Mouse (Mus musculus): ENCODE results near the gene Gna13.
"Not testable (repeated sequence)": the region's sequence is repeated elsewhere in the genome, so short reads cannot be mapped to it uniquely, and the experiment has no call there.

The Gna13 gene

GRCm38 (mm10) chr11:109362463-109363190 lies at the start of gene Gna13:
Gene Gna13, plus strand, starts transcription at chr11:109362831.
- in situ Hi-C loops (cut with MseI, MboI), result no loop called here

GRCm38 (mm10) chr11:109316921-109317320 lies 45.7 kb upstream of the Gna13 start:
- in situ Hi-C loops (cut with MseI, MboI), result loop anchor here (25.0 kb wide), 1 partner anchor 270 kb away; no protein-coding TSS in a partner anchor

- in situ Hi-C loops (cut with MseI, MboI), result loop anchor here (25.0 kb wide), 1 partner anchor 268 kb away; no protein-coding TSS in a partner anchor
Measured at GRCm38 (mm10) chr11:109319471-109319870, 43.2 kb upstream of the Gna13 start.

GRCm38 (mm10) chr11:109319946-109320345 lies 42.7 kb upstream of the Gna13 start:
- in situ Hi-C loops (cut with MseI, MboI), result loop anchor here (25.0 kb wide), 1 partner anchor 267 kb away; no protein-coding TSS in a partner anchor

- in situ Hi-C loops (cut with MseI, MboI), result loop anchor here (25.0 kb wide), 1 partner anchor 267 kb away; no protein-coding TSS in a partner anchor
Measured at GRCm38 (mm10) chr11:109320361-109320933, 42.2 kb upstream of the Gna13 start.

GRCm38 (mm10) chr11:109326270-109326669 lies 36.4 kb upstream of the Gna13 start:
- in situ Hi-C loops (cut with MseI, MboI), result loop anchor here in 1 of 2 experiments (5.0 kb wide), 1 partner anchor 96 kb away; no protein-coding TSS in a partner anchor

GRCm38 (mm10) chr11:109327381-109327780 lies 35.2 kb upstream of the Gna13 start:
- in situ Hi-C loops (cut with MseI, MboI), result loop anchor here in 1 of 2 experiments (5.0 kb wide), 1 partner anchor 95 kb away; no protein-coding TSS in a partner anchor

- in situ Hi-C loops (cut with MseI, MboI), result loop anchor here in 1 of 2 experiments (5.0 kb wide), 1 partner anchor 94 kb away; no protein-coding TSS in a partner anchor
Measured at GRCm38 (mm10) chr11:109327952-109328351, 34.7 kb upstream of the Gna13 start.

GRCm38 (mm10) chr11:109329331-109329730 lies 33.3 kb upstream of the Gna13 start:
- in situ Hi-C loops (cut with MseI, MboI), result loop anchor here in 1 of 2 experiments (5.0 kb wide), 1 partner anchor 93 kb away; no protein-coding TSS in a partner anchor

GRCm38 (mm10) chr11:109330706-109331393 lies 31.8 kb upstream of the Gna13 start:
- in situ Hi-C loops (cut with MseI, MboI), result no loop called here

GRCm38 (mm10) chr11:109331424-109331824 lies 31.2 kb upstream of the Gna13 start:
- in situ Hi-C loops (cut with MseI, MboI), result no loop called here

GRCm38 (mm10) chr11:109332722-109333121 lies 29.9 kb upstream of the Gna13 start:
- in situ Hi-C loops (cut with MseI, MboI), result no loop called here

- in situ Hi-C loops (cut with MseI, MboI), result loop anchor here in 1 of 2 experiments (5.0 kb wide), 1 partner anchor 88 kb away; no protein-coding TSS in a partner anchor
Measured at GRCm38 (mm10) chr11:109334773-109335172, 27.9 kb upstream of the Gna13 start.

GRCm38 (mm10) chr11:109335890-109336289 lies 26.7 kb upstream of the Gna13 start:
- in situ Hi-C loops (cut with MseI, MboI), result loop anchor here in 1 of 2 experiments (5.0 kb wide), 1 partner anchor 86 kb away; no protein-coding TSS in a partner anchor

GRCm38 (mm10) chr11:109339155-109339938 lies 23.3 kb upstream of the Gna13 start:
- in situ Hi-C loops (cut with MseI, MboI), result loop anchor here in 1 of 2 experiments (5.0 kb wide), 1 partner anchor 83 kb away; no protein-coding TSS in a partner anchor

GRCm38 (mm10) chr11:109340541-109340940 lies 22.1 kb upstream of the Gna13 start:
- in situ Hi-C loops (cut with MseI, MboI), result no loop called here

- in situ Hi-C loops (cut with MseI, MboI), result not testable (repeated sequence)
Measured at GRCm38 (mm10) chr11:109342666-109343065, 20.0 kb upstream of the Gna13 start.

- in situ Hi-C loops (cut with MseI, MboI), result no loop called here
Measured at GRCm38 (mm10) chr11:109343558-109343957, 19.1 kb upstream of the Gna13 start.

- in situ Hi-C loops (cut with MseI, MboI), result no loop called here
Measured at GRCm38 (mm10) chr11:109343991-109344599, 18.5 kb upstream of the Gna13 start.

- in situ Hi-C loops (cut with MseI, MboI), result no loop called here
Measured at GRCm38 (mm10) chr11:109347242-109347959, 15.2 kb upstream of the Gna13 start.

Measured in mouse trophoblast stem cell (cell line).